Mouse (Mus musculus) liver, adult 2 months (tissue): ENCODE data around the gene Idh2.
"Not testable (repeated sequence)": the region's sequence is repeated elsewhere in the genome, so short reads cannot be mapped to it uniquely, and the experiment has no call there.

Source experiments
- CTCF ChIP-seq: fragments of 200-500 bp; IDR thresholded peaks from 2 replicates; pipeline ENCODE4 v1.5.1; 2011; ENCODE audit warnings: low read depth, low read length, control low read depth
- POLR2A ChIP-seq: fragments of 200-500 bp; IDR thresholded peaks from 2 replicates; pipeline ENCODE4 v1.6.1; 2011; ENCODE audit warnings: low read length, control low read depth; ENCODE audit not compliant: insufficient read depth; ENCODE audit errors: extremely low read depth

DNA sequence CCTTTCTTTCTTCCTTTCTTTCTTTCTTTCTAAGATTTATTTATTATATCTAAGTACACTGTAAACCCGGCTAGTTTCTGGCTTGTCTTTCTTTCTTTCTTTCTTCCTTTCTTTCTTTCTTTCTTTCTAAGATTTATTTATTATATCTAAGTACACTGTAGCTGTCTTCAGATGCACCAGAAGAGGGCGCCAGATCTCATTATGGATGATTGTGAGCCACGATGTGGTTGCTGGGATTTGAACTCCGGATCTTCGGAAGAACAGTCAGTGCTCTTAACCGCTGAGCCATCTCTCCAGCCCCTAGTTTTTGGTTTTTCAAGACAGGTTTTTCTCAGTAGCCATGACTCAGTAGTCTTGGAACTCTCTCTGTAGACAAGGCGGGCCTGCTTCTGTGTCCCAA, 16.1 kb upstream of the Idh2 start:
- TF ChIP-seq CTCF, POLR2A: not testable (repeated sequence)
